Mouse (Mus musculus): ENCODE measurements around the gene Usmg5. TPM values are rescaled to one million over a fixed set of nuclear protein-coding genes. Genes with fewer than 3 reads are reported as not detected.
A peak's percentile ranks its signal among the peaks of the same experiment; 100 is the strongest.

Gene Usmg5
- polyA plus RNA-seq, 1 experiment from 2014 or later: 1,237 TPM

DNA sequence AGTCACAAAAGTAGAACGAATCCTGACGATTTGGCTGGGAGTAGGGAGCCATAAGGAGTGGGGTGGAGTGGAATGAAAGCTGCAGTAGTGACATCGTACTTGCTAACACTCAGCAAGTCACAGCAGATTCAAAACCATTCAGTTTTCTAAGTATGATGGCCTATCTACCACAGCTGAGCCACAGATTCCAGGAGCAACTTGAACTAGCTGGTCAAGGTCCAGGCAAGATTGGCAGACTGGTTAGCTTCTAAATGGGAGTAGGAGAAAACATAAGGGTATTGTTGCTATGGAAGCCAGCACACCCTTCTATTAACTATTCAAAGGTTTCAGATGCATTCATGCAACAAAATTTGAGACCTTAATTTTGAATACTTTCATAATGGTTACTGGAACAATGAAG, 2.2 kb downstream of the Usmg5 start:
- ATAC-seq (ENCODE audit: insufficient number of reproducible peaks, low FRiP score, low TSS enrichment, low read depth) (no peak), DNase-seq (ENCODE audit: low spot score) (no peak)
- Histone ChIP-seq H3K4me3 (ENCODE audit: low read depth, low read length) (no peak overlapping the region), H3K9me3 (ENCODE audit: control insufficient read depth, low read length) (no peaks in the 10 kb centered on the region), H3K27me3 (ENCODE audit: control insufficient read depth, insufficient read depth, low read length) (no peaks in the 10 kb centered on the region), H3K4me1 (ENCODE audit: control insufficient read depth, insufficient read depth, low read length) (peaks cover 4% of the 10 kb centered on the region; the same call in 1 of the 2 replicates), H3K36me3 (ENCODE audit: control insufficient read depth, insufficient read depth, low read length) (peaks cover 6% of the 10 kb centered on the region; the same call in 1 of the 2 replicates), H3K9ac (ENCODE audit: low read length) (no peak overlapping the region), H3K27ac (replicated peaks; ENCODE audit: low read depth, low read length) (no peak overlapping the region), H3K4me2 (ENCODE audit: low read depth, severe bottlenecking) (no peak overlapping the region)
- WGBS: 90% methylated on average over 3 of the region's 3 CpGs

DNA sequence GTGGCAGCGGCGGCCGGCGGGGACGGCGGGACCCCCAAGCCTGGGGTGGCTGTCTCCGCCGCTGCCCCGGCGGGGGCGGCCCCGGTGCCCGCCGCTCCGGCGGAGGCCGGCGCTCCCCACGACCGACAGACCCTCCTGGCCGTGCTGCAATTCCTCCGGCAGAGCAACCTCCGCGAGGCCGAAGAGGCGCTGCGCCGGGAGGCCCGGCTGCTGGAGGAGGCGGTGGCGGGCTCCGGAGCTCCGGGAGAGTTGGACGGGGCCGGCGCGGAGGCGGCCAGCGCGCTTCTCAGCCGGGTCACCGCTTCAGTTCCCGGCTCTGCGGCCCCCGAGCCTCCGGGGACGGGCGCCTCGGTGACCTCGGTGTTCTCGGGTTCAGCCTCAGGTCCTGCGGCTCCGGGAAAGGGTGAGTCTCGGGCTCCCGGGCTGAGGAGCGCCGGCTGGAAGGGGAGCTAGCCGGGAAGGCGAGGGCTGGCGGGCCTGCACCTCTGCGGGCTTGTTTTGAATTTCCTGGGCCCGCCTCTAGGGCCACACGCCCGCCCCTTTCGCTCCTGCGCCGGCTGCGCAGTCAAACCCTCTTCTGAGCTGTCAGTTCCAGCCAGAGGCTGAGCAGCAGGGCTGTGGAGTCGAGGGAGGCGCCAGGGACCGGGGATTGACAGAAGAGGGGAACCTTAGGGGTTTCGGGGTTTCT, 22.4 kb downstream of the Usmg5 start:
- WGBS: under 1% methylated on average over 72 of the region's 72 CpGs
- H3K4me2 ChIP-seq (ENCODE audit: low read depth, severe bottlenecking): peak overlapping the region; percentile 58
- no peaks in the 10 kb centered on the region for H3K27me3 ChIP-seq (ENCODE audit: control insufficient read depth, insufficient read depth, low read length)
- ATAC-seq (ENCODE audit: insufficient number of reproducible peaks, low FRiP score, low TSS enrichment, low read depth): peak; percentile 77
- H3K9ac ChIP-seq (ENCODE audit: low read length): peak overlapping the region; percentile 92
- DNase-seq (ENCODE audit: low spot score): peak; percentile 83
- H3K4me3 ChIP-seq (ENCODE audit: low read depth, low read length): peak overlapping the region; percentile 98
- peaks cover 6% of the 10 kb centered on the region; the same call in 1 of the 2 replicates for H3K4me1 ChIP-seq (ENCODE audit: control insufficient read depth, insufficient read depth, low read length)
- no peaks in the 10 kb centered on the region for H3K9me3 ChIP-seq (ENCODE audit: control insufficient read depth, low read length)
- peak overlapping the region; percentile 68 for H3K27ac ChIP-seq (replicated peaks; ENCODE audit: low read depth, low read length)
- peaks cover 2% of the 10 kb centered on the region; the same call in 1 of the 2 replicates for H3K36me3 ChIP-seq (ENCODE audit: control insufficient read depth, insufficient read depth, low read length)

DNA sequence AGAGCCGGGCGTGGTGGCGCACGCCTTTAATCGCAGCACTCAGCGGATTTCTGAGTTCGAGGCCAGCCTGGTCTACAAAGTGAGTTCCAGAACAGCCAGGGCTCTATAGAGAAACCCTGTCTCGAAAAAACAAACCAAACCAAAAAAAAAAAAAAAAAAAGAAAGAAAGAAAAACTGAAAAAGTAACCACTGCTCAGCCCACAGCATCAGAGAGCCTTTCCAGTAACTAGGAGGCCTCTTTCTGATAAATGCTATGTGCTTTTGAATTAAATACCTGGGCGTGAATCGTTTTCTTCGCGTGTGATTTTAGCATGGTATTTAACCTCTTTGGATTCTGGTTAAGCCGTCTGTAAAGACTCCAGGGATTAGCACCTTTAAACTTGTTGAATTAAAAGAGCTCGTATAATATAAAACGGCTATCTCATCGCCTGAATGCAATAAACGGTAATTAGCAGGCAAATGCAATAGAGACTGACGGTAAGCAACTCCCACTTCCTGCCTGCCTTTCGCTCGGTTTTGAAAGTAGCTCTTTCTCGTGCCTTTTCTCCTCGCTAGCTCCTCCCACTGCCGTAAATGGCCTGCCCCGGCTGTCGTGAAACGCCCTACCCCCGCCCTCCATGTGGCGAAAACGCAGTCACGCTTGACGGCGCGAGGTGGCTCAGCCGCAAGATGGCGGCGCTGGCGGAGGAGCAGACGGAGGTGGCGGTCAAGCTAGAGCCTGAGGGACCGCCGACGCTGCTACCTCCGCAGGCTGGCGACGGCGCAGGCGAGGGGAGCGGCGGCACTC, 23.2 kb downstream of the Usmg5 start, which contains the start of gene Taf5:
TSS of gene Taf5 (plus strand) at position 651 of the 787 bp plus-strand sequence.
- Histone ChIP-seq H3K36me3 (ENCODE audit: control insufficient read depth, insufficient read depth, low read length) (no peaks in the 10 kb centered on the region; the same call in 1 of the 2 replicates), H3K9ac (ENCODE audit: low read length) (peak within 1 kb of the TSS; percentile 92), H3K4me3 (ENCODE audit: low read depth, low read length) (peak within 1 kb of the TSS; percentile 98), H3K9me3 (ENCODE audit: control insufficient read depth, low read length) (no peaks in the 10 kb centered on the region), H3K27ac (replicated peaks; ENCODE audit: low read depth, low read length) (peak within 1 kb of the TSS; percentile 68), H3K4me2 (ENCODE audit: low read depth, severe bottlenecking) (peak within 1 kb of the TSS; percentile 58), H3K27me3 (ENCODE audit: control insufficient read depth, insufficient read depth, low read length) (no peaks in the 10 kb centered on the region), H3K4me1 (ENCODE audit: control insufficient read depth, insufficient read depth, low read length) (peaks cover 6% of the 10 kb centered on the region; the same call in 1 of the 2 replicates)
- WGBS: 11% methylated on average over 46 of the region's 49 CpGs
- DNase-seq (ENCODE audit: low spot score): peak; percentile 97
- peak; percentile 70 for ATAC-seq (ENCODE audit: insufficient number of reproducible peaks, low FRiP score, low TSS enrichment, low read depth)

DNA sequence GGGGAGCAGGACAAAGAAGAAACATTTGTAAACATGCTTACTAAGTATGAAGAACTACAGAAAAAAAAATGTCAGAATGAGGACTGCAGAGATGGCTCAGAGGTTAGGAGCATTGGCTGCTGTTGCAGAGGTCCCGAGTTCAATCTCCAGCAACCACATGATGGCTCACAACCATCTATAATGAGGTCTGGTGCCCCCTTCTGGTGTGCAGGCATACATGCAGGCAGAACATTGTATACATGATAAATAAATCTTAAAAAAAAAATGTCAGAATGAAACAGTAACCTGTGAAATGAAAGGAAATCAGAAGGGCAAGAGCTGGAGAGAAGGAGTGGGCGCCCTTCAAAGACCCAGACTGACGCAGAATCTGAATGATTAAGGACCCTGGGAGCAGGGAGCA, 24.6 kb downstream of the Usmg5 start:
- no peaks in the 10 kb centered on the region for H3K36me3 ChIP-seq (ENCODE audit: control insufficient read depth, insufficient read depth, low read length)
- H3K4me1 ChIP-seq (ENCODE audit: control insufficient read depth, insufficient read depth, low read length): peaks cover 6% of the 10 kb centered on the region; the same call in 1 of the 2 replicates
- WGBS: 92% methylated on average over 3 of the region's 3 CpGs
- no peak overlapping the region for H3K9ac ChIP-seq (ENCODE audit: low read length)
- ATAC-seq (ENCODE audit: insufficient number of reproducible peaks, low FRiP score, low TSS enrichment, low read depth) (no peak), DNase-seq (ENCODE audit: low spot score) (no peak)
- no peak overlapping the region for H3K27ac ChIP-seq (replicated peaks; ENCODE audit: low read depth, low read length)
- no peaks in the 10 kb centered on the region for H3K27me3 ChIP-seq (ENCODE audit: control insufficient read depth, insufficient read depth, low read length)
- H3K9me3 ChIP-seq (ENCODE audit: control insufficient read depth, low read length): no peaks in the 10 kb centered on the region
- no peak overlapping the region for H3K4me3 ChIP-seq (ENCODE audit: low read depth, low read length)
- no peak overlapping the region for H3K4me2 ChIP-seq (ENCODE audit: low read depth, severe bottlenecking)

DNA sequence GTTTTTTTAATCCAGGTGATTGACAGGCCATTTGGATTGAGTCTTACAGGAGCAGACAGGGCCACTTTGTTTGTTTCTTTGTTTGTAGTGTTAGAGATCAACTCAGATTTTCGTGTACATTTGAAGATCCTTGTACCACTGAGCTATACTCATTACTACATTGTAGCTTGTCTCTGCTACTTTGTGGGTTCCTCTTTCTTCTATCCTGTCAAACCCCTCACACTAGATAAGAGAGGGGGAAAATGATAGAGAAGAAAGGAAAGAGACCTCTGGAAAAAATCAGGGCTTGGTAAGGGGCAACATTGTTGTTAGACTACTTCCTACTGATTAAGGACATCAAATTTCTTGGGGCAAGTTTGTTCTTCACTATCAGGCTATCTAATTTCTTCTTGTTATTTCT, 32.8 kb downstream of the Usmg5 start:
- no peak for ATAC-seq (ENCODE audit: insufficient number of reproducible peaks, low FRiP score, low TSS enrichment, low read depth)
- WGBS: 61% methylated on average over 1 of the region's 1 CpGs
- H3K9me3 ChIP-seq (ENCODE audit: control insufficient read depth, low read length): no peaks in the 10 kb centered on the region

DNA sequence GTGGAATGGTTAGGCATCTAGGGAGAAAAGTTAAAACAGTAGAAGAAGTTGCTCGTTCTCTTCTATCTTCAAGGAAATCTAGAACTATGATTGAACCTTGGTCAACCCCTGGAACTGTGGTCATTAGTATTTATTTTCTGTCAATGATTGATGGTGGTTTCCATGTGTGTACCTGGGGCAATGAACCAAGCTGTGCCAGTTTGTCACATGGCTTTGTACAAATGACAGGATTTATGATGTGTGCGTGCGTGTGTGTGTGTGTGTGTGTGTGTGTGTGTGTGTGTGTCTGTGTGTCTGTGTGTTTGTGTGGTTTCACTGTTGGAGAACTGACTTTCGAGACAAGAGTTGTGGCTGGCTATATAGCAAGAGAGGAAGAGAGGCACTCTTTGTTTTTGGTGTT, 37.0 kb downstream of the Usmg5 start:
- ATAC-seq (ENCODE audit: insufficient number of reproducible peaks, low FRiP score, low TSS enrichment, low read depth): no peak
- Histone ChIP-seq H3K27ac (replicated peaks; ENCODE audit: low read depth, low read length) (no peak overlapping the region), H3K9ac (ENCODE audit: low read length) (no peak overlapping the region), H3K4me3 (ENCODE audit: low read depth, low read length) (no peak overlapping the region), H3K9me3 (ENCODE audit: control insufficient read depth, low read length) (no peaks in the 10 kb centered on the region), H3K36me3 (ENCODE audit: control insufficient read depth, insufficient read depth, low read length) (no peaks in the 10 kb centered on the region), H3K4me2 (ENCODE audit: low read depth, severe bottlenecking) (no peak overlapping the region), H3K4me1 (ENCODE audit: control insufficient read depth, insufficient read depth, low read length) (peaks cover 10% of the 10 kb centered on the region; the same call in 1 of the 2 replicates), H3K27me3 (ENCODE audit: control insufficient read depth, insufficient read depth, low read length) (no peaks in the 10 kb centered on the region)
- WGBS: 86% methylated on average over 4 of the region's 4 CpGs
- DNase-seq (ENCODE audit: low spot score): no peak

More for the DNA sequence above, 32.8 kb downstream of the Usmg5 start:
- Histone ChIP-seq H3K4me3 (ENCODE audit: low read depth, low read length) (no peak overlapping the region), H3K9ac (ENCODE audit: low read length) (no peak overlapping the region), H3K4me2 (ENCODE audit: low read depth, severe bottlenecking) (no peak overlapping the region), H3K4me1 (ENCODE audit: control insufficient read depth, insufficient read depth, low read length) (no peaks in the 10 kb centered on the region), H3K36me3 (ENCODE audit: control insufficient read depth, insufficient read depth, low read length) (no peaks in the 10 kb centered on the region), H3K27ac (replicated peaks; ENCODE audit: low read depth, low read length) (no peak overlapping the region), H3K27me3 (ENCODE audit: control insufficient read depth, insufficient read depth, low read length) (no peaks in the 10 kb centered on the region)
- DNase-seq (ENCODE audit: low spot score): no peak

DNA sequence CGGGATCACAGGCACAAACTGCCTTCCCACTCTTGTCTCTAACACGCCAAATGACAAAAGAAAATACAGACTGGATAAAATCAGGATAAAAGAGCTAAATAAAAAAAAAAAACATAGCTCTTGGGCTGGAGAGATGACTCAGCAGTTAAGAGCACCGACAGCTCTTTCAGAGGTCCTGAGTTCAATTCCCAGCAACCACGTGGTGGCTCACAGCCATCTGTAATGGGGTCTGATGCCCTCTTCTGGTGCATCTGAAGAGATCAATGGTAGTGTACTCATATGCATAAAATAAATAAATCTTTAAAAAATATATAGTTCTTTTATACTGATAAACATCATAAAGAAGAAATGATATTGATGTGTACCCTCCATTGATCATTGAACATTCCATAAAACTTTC, 37.5 kb downstream of the Usmg5 start:
- no peak overlapping the region for H3K9ac ChIP-seq (ENCODE audit: low read length)
- no peak overlapping the region for H3K4me3 ChIP-seq (ENCODE audit: low read depth, low read length)
- H3K36me3 ChIP-seq (ENCODE audit: control insufficient read depth, insufficient read depth, low read length): no peaks in the 10 kb centered on the region
- no peaks in the 10 kb centered on the region for H3K27me3 ChIP-seq (ENCODE audit: control insufficient read depth, insufficient read depth, low read length)
- H3K4me1 ChIP-seq (ENCODE audit: control insufficient read depth, insufficient read depth, low read length): peaks cover 10% of the 10 kb centered on the region; the same call in 1 of the 2 replicates
- H3K27ac ChIP-seq (replicated peaks; ENCODE audit: low read depth, low read length): no peak overlapping the region
- H3K4me2 ChIP-seq (ENCODE audit: low read depth, severe bottlenecking): no peak overlapping the region
- H3K9me3 ChIP-seq (ENCODE audit: control insufficient read depth, low read length): no peaks in the 10 kb centered on the region
- 79% methylated on average over 4 of the region's 4 CpGs for WGBS
- ATAC-seq (ENCODE audit: insufficient number of reproducible peaks, low FRiP score, low TSS enrichment, low read depth) (no peak), DNase-seq (ENCODE audit: low spot score) (no peak)

DNA sequence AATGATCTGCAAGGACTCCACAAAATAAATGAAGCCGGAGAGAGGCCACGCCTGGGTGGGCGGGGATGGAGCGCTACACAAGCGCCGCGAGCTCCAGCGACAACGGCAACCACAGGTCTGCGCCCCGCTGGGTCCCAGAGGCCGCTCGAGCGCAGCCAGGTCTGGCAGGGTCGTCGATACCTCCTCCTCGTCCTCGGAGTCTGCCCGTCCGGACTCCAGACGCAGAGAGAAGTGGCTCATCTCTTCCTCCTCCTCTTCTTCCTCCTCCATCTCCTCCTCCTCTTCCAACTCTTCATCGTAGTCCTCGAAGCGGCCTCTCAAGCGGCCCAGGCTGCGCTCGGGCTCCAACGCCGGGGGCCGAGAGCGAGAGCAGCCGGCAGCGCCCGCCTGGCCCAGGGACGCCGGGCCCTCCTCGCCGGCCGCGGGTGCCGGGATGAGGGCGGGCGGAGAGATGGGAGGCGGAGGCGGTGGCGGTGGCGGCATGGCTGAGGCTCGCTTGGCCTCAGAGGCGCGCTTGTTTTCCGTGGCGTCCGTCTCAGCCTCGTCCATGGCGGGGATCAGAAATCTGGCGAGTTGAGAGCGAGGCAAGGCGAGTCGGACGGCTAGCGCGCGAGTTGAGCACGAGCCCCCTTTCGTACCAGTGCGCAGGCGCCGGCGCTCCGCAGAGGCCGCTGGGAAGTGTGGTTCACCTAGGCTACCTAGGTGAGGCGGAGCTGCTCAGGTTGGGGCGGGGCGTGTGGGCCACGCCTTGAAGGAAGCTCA, 40.0 kb downstream of the Usmg5 start, which contains the start of gene Pcgf6:
TSS of gene Pcgf6 (minus strand) at position 636 of the 762 bp plus-strand sequence.
- WGBS: under 1% methylated on average over 71 of the region's 75 CpGs
- Histone ChIP-seq H3K4me3 (ENCODE audit: low read depth, low read length) (peak within 1 kb of the TSS; percentile 75), H3K4me1 (ENCODE audit: control insufficient read depth, insufficient read depth, low read length) (peaks cover 10% of the 10 kb centered on the region; the same call in 1 of the 2 replicates), H3K9me3 (ENCODE audit: control insufficient read depth, low read length) (no peaks in the 10 kb centered on the region), H3K4me2 (ENCODE audit: low read depth, severe bottlenecking) (peak within 1 kb of the TSS; percentile 77), H3K9ac (ENCODE audit: low read length) (peak within 1 kb of the TSS; percentile 84), H3K36me3 (ENCODE audit: control insufficient read depth, insufficient read depth, low read length) (no peaks in the 10 kb centered on the region; the same call in 1 of the 2 replicates), H3K27me3 (ENCODE audit: control insufficient read depth, insufficient read depth, low read length) (no peaks in the 10 kb centered on the region), H3K27ac (replicated peaks; ENCODE audit: low read depth, low read length) (peak within 1 kb of the TSS; percentile 89)
- ATAC-seq (ENCODE audit: insufficient number of reproducible peaks, low FRiP score, low TSS enrichment, low read depth) (peak; percentile 87), DNase-seq (ENCODE audit: low spot score) (peak; percentile 89)

Measured in limb, embryonic 11.5 days (tissue).